Mouse (Mus musculus) fibroblast of lung, adult 2 months (primary cell): ENCODE data around the gene Nxpe3.

Experiments
- DNase-seq: peaks from one replicate; pipeline ENCODE4 v3.0.0-alpha.2; 2011; ENCODE audit warnings: low read depth

The Nxpe3 gene

GRCm38 (mm10) chr16:55894893-55895650 lies at the start of gene Nxpe3:
TSS of gene Nxpe3 (minus strand) at chr16:55895285.
- DNase-seq, result peak; percentile 47

GRCm38 (mm10) chr16:55940781-55941180 lies 45.7 kb upstream of the Nxpe3 start:
- DNase-seq, result no peak

- DNase-seq, result no peak
Observed at GRCm38 (mm10) chr16:55939703-55940102, 44.6 kb upstream of the Nxpe3 start.

- DNase-seq, result no peak
Observed at GRCm38 (mm10) chr16:55938761-55939160, 43.7 kb upstream of the Nxpe3 start.

- DNase-seq, result peak; percentile 88
Observed at GRCm38 (mm10) chr16:55934453-55935037, 39.5 kb upstream of the Nxpe3 start, which contains the start of gene Cep97. TSS of gene Cep97 (minus strand) at chr16:55934855.

GRCm38 (mm10) chr16:55933681-55934343 lies 38.7 kb upstream of the Nxpe3 start:
- no peak for DNase-seq

GRCm38 (mm10) chr16:55924010-55924409 lies 28.9 kb upstream of the Nxpe3 start:
- no peak for DNase-seq

GRCm38 (mm10) chr16:55922079-55922478 lies 27.0 kb upstream of the Nxpe3 start:
- DNase-seq, result no peak

GRCm38 (mm10) chr16:55914716-55915115 lies 19.6 kb upstream of the Nxpe3 start:
- no peak for DNase-seq

- DNase-seq, result no peak
Observed at GRCm38 (mm10) chr16:55910208-55910793, 15.2 kb upstream of the Nxpe3 start.

GRCm38 (mm10) chr16:55906928-55907679 lies 12.0 kb upstream of the Nxpe3 start:
- DNase-seq, result no peak

- DNase-seq, result no peak
Observed at GRCm38 (mm10) chr16:55905370-55905769, 10.3 kb upstream of the Nxpe3 start.

GRCm38 (mm10) chr16:55901839-55902756 lies 7.0 kb upstream of the Nxpe3 start:
- no peak for DNase-seq

- DNase-seq, result peak; percentile 20
Observed at GRCm38 (mm10) chr16:55898385-55899002, 3.4 kb upstream of the Nxpe3 start.

GRCm38 (mm10) chr16:55895651-55896095 lies 588 bp upstream of the Nxpe3 start:
- no peak for DNase-seq

GRCm38 (mm10) chr16:55894536-55894892 lies 571 bp downstream of the Nxpe3 start:
- no peak for DNase-seq

GRCm38 (mm10) chr16:55893410-55894107 lies 1.5 kb downstream of the Nxpe3 start:
- no peak for DNase-seq

- DNase-seq, result no peak
Observed at GRCm38 (mm10) chr16:55892484-55892883, 2.6 kb downstream of the Nxpe3 start.

GRCm38 (mm10) chr16:55891346-55891745 lies 3.7 kb downstream of the Nxpe3 start:
- DNase-seq, result no peak
